Mouse (Mus musculus) bone marrow macrophage, adult 2 months (primary cell): ENCODE results near the gene Plac1. TPM values are rescaled to one million over a fixed set of nuclear protein-coding genes. Genes with fewer than 3 reads are reported as not detected.

Source experiments
- H3K27ac ChIP-seq: 2 replicates; pipeline ENCODE4 v1.5.1; 2012; ENCODE audit warnings: low read depth, low read length; ENCODE audit not compliant: insufficient read depth
- H3K4me1 ChIP-seq: 2 replicates; pipeline ENCODE4 v1.6.1; 2012; ENCODE audit warnings: low read length; ENCODE audit not compliant: control insufficient read depth, insufficient read depth
- H3K4me3 ChIP-seq: 2 replicates; pipeline ENCODE4 v1.5.1; 2012; ENCODE audit warnings: mild to moderate bottlenecking, low read length, moderate library complexity; ENCODE audit not compliant: insufficient read depth
- CTCF ChIP-seq: IDR thresholded peaks from 2 replicates; pipeline ENCODE4 v1.5.1; 2012; ENCODE audit warnings: low read depth, mild to moderate bottlenecking, low read length, moderate library complexity
- POLR2A ChIP-seq: IDR thresholded peaks from 2 replicates; pipeline ENCODE4 v1.6.1; 2012; ENCODE audit warnings: mild to moderate bottlenecking, low read depth, low read length, borderline replicate concordance
- polyA plus RNA-seq: library from polyadenylated mRNA; stranded (reverse); fragments of >200 nt; gene quantifications from 2 replicates; pipeline ENCODE4 v1.2.4, GENCODE M21; 2012; ENCODE audit not compliant: missing spikeins, insufficient read depth, insufficient read length

The Plac1 gene
- polyA plus RNA-seq, 1 experiment: not detected

GRCm38 (mm10) chrX:53161583-53161982 is 78.3 kb downstream of the Plac1 start:
- Histone ChIP-seq H3K4me3 (no peak overlapping the region), H3K4me1 (no peaks in the 10 kb centered on the region), H3K27ac (no peak overlapping the region)
- TF ChIP-seq CTCF (no peak), POLR2A (no peak)

GRCm38 (mm10) chrX:53161115-53161514 is 78.8 kb downstream of the Plac1 start:
- Histone ChIP-seq H3K4me1 (no peaks in the 10 kb centered on the region), H3K27ac (no peak overlapping the region), H3K4me3 (no peak overlapping the region)
- TF ChIP-seq POLR2A: no peak
- TF ChIP-seq CTCF: no peak

GRCm38 (mm10) chrX:53148039-53148438 is 91.9 kb downstream of the Plac1 start:
- Histone ChIP-seq H3K4me1 (peaks cover 10% of the 10 kb centered on the region), H3K27ac (no peak overlapping the region), H3K4me3 (no peak overlapping the region)
- TF ChIP-seq POLR2A (no peak), CTCF (no peak)

- Histone ChIP-seq H3K4me1 (peaks cover 7% of the 10 kb centered on the region), H3K27ac (no peak overlapping the region), H3K4me3 (no peak overlapping the region)
- TF ChIP-seq POLR2A (no peak), CTCF (no peak)
These were observed 93.5 kb downstream of the Plac1 start for GRCm38 (mm10) chrX:53146389-53146917.

- no peak overlapping the region for H3K4me3 ChIP-seq
- no peak overlapping the region for H3K27ac ChIP-seq
- no peaks in the 10 kb centered on the region for H3K4me1 ChIP-seq
- TF ChIP-seq CTCF (no peak), POLR2A (no peak)
These were observed 100.3 kb downstream of the Plac1 start for GRCm38 (mm10) chrX:53139641-53140040.

GRCm38 (mm10) chrX:53137066-53137465 is 102.8 kb downstream of the Plac1 start:
- Histone ChIP-seq H3K4me1 (no peaks in the 10 kb centered on the region), H3K4me3 (no peak overlapping the region), H3K27ac (no peak overlapping the region)
- TF ChIP-seq CTCF: no peak

GRCm38 (mm10) chrX:53129501-53129900 is 110.4 kb downstream of the Plac1 start:
- Histone ChIP-seq H3K4me3 (no peak overlapping the region), H3K27ac (no peak overlapping the region), H3K4me1 (no peaks in the 10 kb centered on the region)
- TF ChIP-seq POLR2A (no peak), CTCF (no peak)

GRCm38 (mm10) chrX:53126492-53127033 is 113.3 kb downstream of the Plac1 start:
- no peaks in the 10 kb centered on the region for H3K4me1 ChIP-seq
- no peak overlapping the region for H3K27ac ChIP-seq
- no peak overlapping the region for H3K4me3 ChIP-seq
- no peak for TF ChIP-seq POLR2A
- TF ChIP-seq CTCF: no peak

- H3K27ac ChIP-seq: no peak overlapping the region
- no peak for TF ChIP-seq POLR2A
- TF ChIP-seq CTCF: no peak
These were observed 114.0 kb downstream of the Plac1 start for GRCm38 (mm10) chrX:53125838-53126467.

GRCm38 (mm10) chrX:53123562-53123961 is 116.3 kb downstream of the Plac1 start:
- TF ChIP-seq POLR2A (no peak), CTCF (no peak)
- H3K4me3 ChIP-seq: no peak overlapping the region
- no peaks in the 10 kb centered on the region for H3K4me1 ChIP-seq
- no peak overlapping the region for H3K27ac ChIP-seq

More at GRCm38 (mm10) chrX:53125838-53126467, 114.0 kb downstream of the Plac1 start:
- Histone ChIP-seq H3K4me1 (no peaks in the 10 kb centered on the region), H3K4me3 (no peak overlapping the region)
